Mouse (Mus musculus): ENCODE measurements at regions not wholly inside any gene's neighbourhood (a gene's known extent, or its start where the extent isn't known, plus 50 kb on each side); places are given as distances from the start of the nearest gene placed in this dataset.

GRCm38 (mm10) chr12:104545993-104546769, 73.1 kb upstream of the Gsc start:
- no peak for DNase-seq (ENCODE audit: low spot score)
- H3K27ac ChIP-seq: no peak overlapping the region
- H3K9ac ChIP-seq: no peak overlapping the region
- no peak overlapping the region for H3K4me2 ChIP-seq (replicated peaks)
- H3K27me3 ChIP-seq (ENCODE audit: control insufficient read depth, insufficient read depth, low read length): no peaks in the 10 kb centered on the region
- no peak for ATAC-seq (ENCODE audit: low FRiP score)
- WGBS: 87% methylated on average over 20 of the region's 20 CpGs
- no peak overlapping the region for H3K4me3 ChIP-seq (replicated peaks; ENCODE audit: low read length)
- no peaks in the 10 kb centered on the region for H3K4me1 ChIP-seq (replicated peaks; ENCODE audit: control insufficient read depth, insufficient read depth, low read length)
- H3K36me3 ChIP-seq (replicated peaks; ENCODE audit: control insufficient read depth, insufficient read depth): no peaks in the 10 kb centered on the region
- H3K9me3 ChIP-seq (ENCODE audit: control insufficient read depth, low read length): no peaks in the 10 kb centered on the region

DNA sequence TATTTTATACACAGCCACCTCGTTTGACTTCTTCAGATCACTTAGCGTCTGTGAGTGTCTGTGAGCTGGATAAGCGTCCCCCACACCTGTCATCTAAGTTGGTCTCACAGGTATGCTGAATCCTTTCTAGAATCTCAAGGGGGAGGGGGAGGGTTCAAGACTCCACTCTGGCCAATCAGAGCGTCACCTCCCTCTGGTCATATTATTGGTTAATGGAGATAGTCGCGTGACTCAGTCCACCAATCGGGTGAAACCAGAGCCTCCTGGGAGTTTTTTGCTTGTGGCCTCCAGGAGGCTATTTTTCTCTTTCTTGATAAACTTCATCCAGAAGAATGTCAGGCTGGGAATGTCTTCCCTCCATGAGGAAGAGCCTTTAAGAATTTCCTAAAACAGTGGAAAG, 66.8 kb upstream of the Gsc start:
- H3K4me3 ChIP-seq (replicated peaks; ENCODE audit: low read length): no peak overlapping the region
- ATAC-seq (ENCODE audit: low FRiP score) (no peak), DNase-seq (ENCODE audit: low spot score) (no peak)
- H3K27ac ChIP-seq: no peak overlapping the region
- no peaks in the 10 kb centered on the region for H3K27me3 ChIP-seq (ENCODE audit: control insufficient read depth, insufficient read depth, low read length)
- no peak overlapping the region for H3K9ac ChIP-seq
- H3K4me2 ChIP-seq (replicated peaks): no peak overlapping the region
- no peaks in the 10 kb centered on the region for H3K4me1 ChIP-seq (replicated peaks; ENCODE audit: control insufficient read depth, insufficient read depth, low read length)
- no peaks in the 10 kb centered on the region for H3K36me3 ChIP-seq (replicated peaks; ENCODE audit: control insufficient read depth, insufficient read depth)
- no peaks in the 10 kb centered on the region for H3K9me3 ChIP-seq (ENCODE audit: control insufficient read depth, low read length)
- 96% methylated on average over 7 of the region's 7 CpGs for WGBS

- Histone ChIP-seq H3K9me3 (ENCODE audit: control insufficient read depth, low read length) (no peaks in the 10 kb centered on the region), H3K36me3 (replicated peaks; ENCODE audit: control insufficient read depth, insufficient read depth) (no peaks in the 10 kb centered on the region), H3K9ac (no peak overlapping the region), H3K27me3 (ENCODE audit: control insufficient read depth, insufficient read depth, low read length) (no peaks in the 10 kb centered on the region), H3K4me1 (replicated peaks; ENCODE audit: control insufficient read depth, insufficient read depth, low read length) (no peaks in the 10 kb centered on the region), H3K4me2 (replicated peaks) (no peak overlapping the region), H3K27ac (no peak overlapping the region), H3K4me3 (replicated peaks; ENCODE audit: low read length) (no peak overlapping the region)
- DNase-seq (ENCODE audit: low spot score) (no peak), ATAC-seq (ENCODE audit: low FRiP score) (no peak)
- WGBS: 93% methylated on average over 2 of the region's 2 CpGs
Observed at GRCm38 (mm10) chr12:104538436-104538835, 65.3 kb upstream of the Gsc start.

- no peak overlapping the region for H3K9ac ChIP-seq
- no peak for ATAC-seq (ENCODE audit: low FRiP score)
- WGBS: 37% methylated on average over 29 of the region's 29 CpGs
Observed at GRCm38 (mm10) chr12:104531512-104532447, 58.6 kb upstream of the Gsc start.

GRCm38 (mm10) chr12:104530586-104530985, 57.5 kb upstream of the Gsc start:
- Histone ChIP-seq H3K4me1 (replicated peaks; ENCODE audit: control insufficient read depth, insufficient read depth, low read length) (no peaks in the 10 kb centered on the region), H3K4me2 (replicated peaks) (no peak overlapping the region), H3K4me3 (replicated peaks; ENCODE audit: low read length) (no peak overlapping the region), H3K9me3 (ENCODE audit: control insufficient read depth, low read length) (peaks cover 8% of the 10 kb centered on the region), H3K9ac (no peak overlapping the region), H3K36me3 (replicated peaks; ENCODE audit: control insufficient read depth, insufficient read depth) (no peaks in the 10 kb centered on the region), H3K27ac (no peak overlapping the region), H3K27me3 (ENCODE audit: control insufficient read depth, insufficient read depth, low read length) (no peaks in the 10 kb centered on the region)
- WGBS: 77% methylated on average over 4 of the region's 4 CpGs
- no peak for DNase-seq (ENCODE audit: low spot score)
- no peak for ATAC-seq (ENCODE audit: low FRiP score)

More at GRCm38 (mm10) chr12:104531512-104532447, 58.6 kb upstream of the Gsc start:
- no peaks in the 10 kb centered on the region for H3K4me1 ChIP-seq (replicated peaks; ENCODE audit: control insufficient read depth, insufficient read depth, low read length)
- DNase-seq (ENCODE audit: low spot score): no peak
- H3K9me3 ChIP-seq (ENCODE audit: control insufficient read depth, low read length): no peaks in the 10 kb centered on the region
- H3K4me2 ChIP-seq (replicated peaks): no peak overlapping the region
- no peaks in the 10 kb centered on the region for H3K27me3 ChIP-seq (ENCODE audit: control insufficient read depth, insufficient read depth, low read length)
- no peak overlapping the region for H3K27ac ChIP-seq
- H3K36me3 ChIP-seq (replicated peaks; ENCODE audit: control insufficient read depth, insufficient read depth): no peaks in the 10 kb centered on the region
- H3K4me3 ChIP-seq (replicated peaks; ENCODE audit: low read length): no peak overlapping the region
